Mouse (Mus musculus) liver, embryonic 15.5 days (tissue): Measurements from ENCODE around the gene Hid1. TPM values are rescaled to one million over a fixed set of nuclear protein-coding genes. Genes with fewer than 3 reads are reported as not detected.

Source experiments
- ATAC-seq: fragments of 200-750 bp; cut with Nextera tagmentation; 2 replicates; pipeline ENCODE4 v1.8.0; 2017; ENCODE audit warnings: moderate number of reproducible peaks, mild to moderate bottlenecking, moderate library complexity; ENCODE audit not compliant: insufficient read depth
- H3K27ac ChIP-seq: fragments of 300-500 bp; sonication (generic); replicated peaks from 2 replicates; pipeline ENCODE4 v1.5.1; 2015; ENCODE audit warnings: mild to moderate bottlenecking, inconsistent platforms
- H3K27me3 ChIP-seq: fragments of 300-500 bp; sonication (generic); 2 replicates; pipeline ENCODE4 v1.6.1; 2015; ENCODE audit warnings: mild to moderate bottlenecking, inconsistent platforms
- H3K36me3 ChIP-seq: fragments of 300-500 bp; sonication (generic); replicated peaks from 2 replicates; pipeline ENCODE4 v1.6.1; 2015; ENCODE audit warnings: moderate library complexity, mild to moderate bottlenecking, inconsistent platforms
- H3K4me1 ChIP-seq: fragments of 300-500 bp; sonication (generic); replicated peaks from 2 replicates; pipeline ENCODE4 v1.6.1; 2015; ENCODE audit warnings: inconsistent platforms
- H3K4me2 ChIP-seq: fragments of 300-500 bp; sonication (generic); 2 replicates; pipeline ENCODE4 v1.6.1; 2015; ENCODE audit warnings: moderate library complexity, mild to moderate bottlenecking, inconsistent platforms
- H3K4me3 ChIP-seq: fragments of 300-500 bp; sonication (generic); replicated peaks from 2 replicates; pipeline ENCODE4 v1.5.1; 2015; ENCODE audit warnings: mild to moderate bottlenecking, inconsistent platforms
- H3K9ac ChIP-seq: fragments of 300-500 bp; sonication (generic); 2 replicates; pipeline ENCODE4 v1.6.1; 2015; ENCODE audit warnings: moderate library complexity, mild to moderate bottlenecking, inconsistent platforms
- H3K9me3 ChIP-seq: fragments of 300-500 bp; sonication (generic); replicated peaks from 2 replicates; pipeline ENCODE4 v1.6.1; 2016; ENCODE audit warnings: inconsistent platforms
- WGBS: fragments of 180-500 bp; shearing (Covaris S2); methylation state at CpG from one replicate; pipeline ENCODE4 v1.1.7; 2015; ENCODE audit warnings: mixed read lengths; ENCODE audit not compliant: insufficient replicate concordance; 5-methylcytosine and 5-hydroxymethylcytosine counted together
- polyA plus RNA-seq: library from polyadenylated mRNA; unstranded; fragments of >200 nt; fragmentation: Nextera tagmentation; extraction: Ambion mirVana; gene quantifications from 2 replicates; pipeline ENCODE4 v1.2.1, GENCODE M21; 2015

The Hid1 gene
- polyA plus RNA-seq, 1 experiment from 2014 or later = 1.1 TPM

GRCm38 (mm10) chr11:115374695-115375425 lies 7.3 kb upstream of the Hid1 start:
- H3K9ac ChIP-seq = no peak overlapping the region
- 0 out of 2 replicates have a peak, but pooled peaks cover 3% of the 10 kb centered on the region for H3K4me1 ChIP-seq
- H3K27me3 ChIP-seq = peaks cover 87% of the 10 kb centered on the region
- H3K4me3 ChIP-seq = no peak overlapping the region
- ATAC-seq = no peak
- H3K36me3 ChIP-seq = no peaks in the 10 kb centered on the region
- H3K27ac ChIP-seq = no peak overlapping the region
- H3K4me2 ChIP-seq = no peak overlapping the region
- no peaks in the 10 kb centered on the region for H3K9me3 ChIP-seq
- 46% methylated on average over 12 of the region's 12 CpGs for WGBS

- Histone ChIP-seq H3K4me1 (0 out of 2 replicates have a peak, but pooled peaks cover 3% of the 10 kb centered on the region), H3K27ac (no peak overlapping the region), H3K4me2 (peak overlapping the region; percentile 39), H3K9ac (no peak overlapping the region), H3K27me3 (peaks cover 88% of the 10 kb centered on the region), H3K36me3 (no peaks in the 10 kb centered on the region), H3K9me3 (no peaks in the 10 kb centered on the region), H3K4me3 (peak overlapping the region; percentile 26)
- ATAC-seq = no peak
- WGBS = 3% methylated on average over 30 of the region's 30 CpGs
Measured at GRCm38 (mm10) chr11:115373805-115374694, 6.5 kb upstream of the Hid1 start.

GRCm38 (mm10) chr11:115372737-115373136 lies 5.2 kb upstream of the Hid1 start:
- H3K4me3 ChIP-seq = no peak overlapping the region
- H3K36me3 ChIP-seq = no peaks in the 10 kb centered on the region
- H3K4me1 ChIP-seq = peaks cover 4% of the 10 kb centered on the region
- no peak for ATAC-seq
- H3K4me2 ChIP-seq = no peak overlapping the region
- WGBS = 31% methylated on average over 2 of the region's 2 CpGs
- no peak overlapping the region for H3K9ac ChIP-seq
- no peak overlapping the region for H3K27ac ChIP-seq
- no peaks in the 10 kb centered on the region for H3K9me3 ChIP-seq
- H3K27me3 ChIP-seq = peaks cover 89% of the 10 kb centered on the region

GRCm38 (mm10) chr11:115372015-115372414 lies 4.5 kb upstream of the Hid1 start:
- H3K4me2 ChIP-seq = no peak overlapping the region
- H3K4me3 ChIP-seq = no peak overlapping the region
- 30% methylated on average over 1 of the region's 1 CpGs for WGBS
- H3K4me1 ChIP-seq = peaks cover 12% of the 10 kb centered on the region
- no peaks in the 10 kb centered on the region for H3K36me3 ChIP-seq
- no peaks in the 10 kb centered on the region for H3K9me3 ChIP-seq
- no peak overlapping the region for H3K27ac ChIP-seq
- peaks cover 90% of the 10 kb centered on the region for H3K27me3 ChIP-seq
- H3K9ac ChIP-seq = no peak overlapping the region
- ATAC-seq = no peak

GRCm38 (mm10) chr11:115371354-115371753 lies 3.8 kb upstream of the Hid1 start:
- Histone ChIP-seq H3K4me3 (no peak overlapping the region), H3K27me3 (peaks cover 92% of the 10 kb centered on the region), H3K36me3 (no peaks in the 10 kb centered on the region), H3K4me2 (no peak overlapping the region), H3K4me1 (peaks cover 15% of the 10 kb centered on the region), H3K9ac (no peak overlapping the region), H3K27ac (no peak overlapping the region), H3K9me3 (no peaks in the 10 kb centered on the region)
- no peak for ATAC-seq
- 51% methylated on average over 8 of the region's 8 CpGs for WGBS

- peaks cover 92% of the 10 kb centered on the region for H3K27me3 ChIP-seq
- no peak overlapping the region for H3K27ac ChIP-seq
- no peak overlapping the region for H3K9ac ChIP-seq
- no peaks in the 10 kb centered on the region for H3K36me3 ChIP-seq
- H3K4me1 ChIP-seq = peaks cover 15% of the 10 kb centered on the region
- no peak for ATAC-seq
- 37% methylated on average over 7 of the region's 7 CpGs for WGBS
- no peak overlapping the region for H3K4me3 ChIP-seq
- H3K4me2 ChIP-seq = no peak overlapping the region
- no peaks in the 10 kb centered on the region for H3K9me3 ChIP-seq
Measured at GRCm38 (mm10) chr11:115370368-115370767, 2.8 kb upstream of the Hid1 start.

GRCm38 (mm10) chr11:115366706-115367394 lies 706 bp downstream of the Hid1 start:
- H3K4me2 ChIP-seq = peak overlapping the region; percentile 69
- WGBS = 6% methylated on average over 28 of the region's 28 CpGs
- ATAC-seq = no peak
- H3K27ac ChIP-seq = no peak overlapping the region
- H3K27me3 ChIP-seq = peaks cover 83% of the 10 kb centered on the region
- H3K9ac ChIP-seq = no peak overlapping the region
- H3K9me3 ChIP-seq = no peaks in the 10 kb centered on the region
- peak overlapping the region; percentile 48 for H3K4me3 ChIP-seq
- peaks cover 12% of the 10 kb centered on the region for H3K4me1 ChIP-seq
- no peaks in the 10 kb centered on the region for H3K36me3 ChIP-seq

- no peak overlapping the region for H3K9ac ChIP-seq
- no peak overlapping the region for H3K27ac ChIP-seq
- ATAC-seq = no peak
- 15% methylated on average over 7 of the region's 7 CpGs for WGBS
- H3K27me3 ChIP-seq = peaks cover 82% of the 10 kb centered on the region
- H3K4me1 ChIP-seq = peaks cover 12% of the 10 kb centered on the region
- no peaks in the 10 kb centered on the region for H3K36me3 ChIP-seq
- no peak overlapping the region for H3K4me3 ChIP-seq
- no peaks in the 10 kb centered on the region for H3K9me3 ChIP-seq
- no peak overlapping the region for H3K4me2 ChIP-seq
Measured at GRCm38 (mm10) chr11:115366039-115366705, 1.4 kb downstream of the Hid1 start.

GRCm38 (mm10) chr11:115364136-115364535 lies 3.4 kb downstream of the Hid1 start:
- Histone ChIP-seq H3K36me3 (no peaks in the 10 kb centered on the region), H3K4me3 (no peak overlapping the region), H3K4me1 (peaks cover 12% of the 10 kb centered on the region), H3K27me3 (peaks cover 62% of the 10 kb centered on the region), H3K9ac (no peak overlapping the region), H3K27ac (no peak overlapping the region), H3K4me2 (no peak overlapping the region), H3K9me3 (no peaks in the 10 kb centered on the region)
- WGBS = 67% methylated on average over 3 of the region's 3 CpGs
- ATAC-seq = no peak

- Histone ChIP-seq H3K9me3 (no peaks in the 10 kb centered on the region), H3K4me1 (0 out of 2 replicates have a peak, but pooled peaks cover 4% of the 10 kb centered on the region), H3K9ac (no peak overlapping the region), H3K27ac (no peak overlapping the region), H3K36me3 (no peaks in the 10 kb centered on the region), H3K27me3 (peaks cover 45% of the 10 kb centered on the region), H3K4me2 (no peak overlapping the region), H3K4me3 (no peak overlapping the region)
- 57% methylated on average over 6 of the region's 6 CpGs for WGBS
- no peak for ATAC-seq
Measured at GRCm38 (mm10) chr11:115359726-115360125, 7.8 kb downstream of the Hid1 start.
